Mouse (Mus musculus): ENCODE data around the gene 1700013G24Rik.

Gene 1700013G24Rik

DNA sequence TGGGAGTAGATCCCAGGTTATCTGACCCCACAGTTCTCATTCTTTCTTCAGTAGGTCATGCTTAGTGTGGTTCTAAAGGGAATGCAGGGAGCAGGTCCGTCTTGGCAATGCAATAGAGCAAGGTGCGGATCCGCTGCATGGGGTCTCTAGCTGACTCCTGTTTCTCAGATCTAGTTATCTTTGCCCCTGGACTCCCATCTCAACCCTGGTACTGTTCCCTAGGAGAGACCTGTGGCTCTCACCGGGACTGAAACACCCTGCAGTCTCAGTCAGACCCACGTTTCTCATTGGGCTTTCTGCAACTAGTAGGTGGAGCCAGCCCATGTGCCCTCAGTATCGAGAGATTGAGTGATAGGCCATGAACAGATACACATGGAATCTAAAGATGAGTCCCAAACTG, 24.5 kb downstream of the 1700013G24Rik start:
- no peak for DNase-seq

GRCm38 (mm10) chr4:137478306-137478705, 25.2 kb downstream of the 1700013G24Rik start:
- DNase-seq: no peak

- DNase-seq: no peak
These were observed 26.7 kb downstream of the 1700013G24Rik start for GRCm38 (mm10) chr4:137479757-137480156.

- DNase-seq: no peak
These were observed 27.3 kb downstream of the 1700013G24Rik start for GRCm38 (mm10) chr4:137480191-137480992.

DNA sequence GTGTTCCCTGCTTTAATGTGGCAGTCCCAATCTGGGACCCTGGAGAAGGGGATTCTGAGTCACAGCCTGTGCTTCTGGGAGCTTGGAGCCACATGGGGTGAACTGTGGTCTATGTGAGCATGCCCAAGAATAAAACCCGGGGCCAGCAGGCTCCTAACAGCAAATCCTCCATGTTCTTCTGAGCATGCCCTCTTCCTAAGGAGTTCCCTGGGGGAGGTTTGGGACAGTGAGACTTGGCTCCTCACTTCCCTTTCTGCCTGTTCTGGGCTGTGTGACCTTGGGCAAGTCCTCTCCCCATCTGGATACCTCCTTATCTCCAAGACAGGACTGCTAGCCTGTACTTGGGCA, 27.9 kb downstream of the 1700013G24Rik start:
- no peak for DNase-seq

DNA sequence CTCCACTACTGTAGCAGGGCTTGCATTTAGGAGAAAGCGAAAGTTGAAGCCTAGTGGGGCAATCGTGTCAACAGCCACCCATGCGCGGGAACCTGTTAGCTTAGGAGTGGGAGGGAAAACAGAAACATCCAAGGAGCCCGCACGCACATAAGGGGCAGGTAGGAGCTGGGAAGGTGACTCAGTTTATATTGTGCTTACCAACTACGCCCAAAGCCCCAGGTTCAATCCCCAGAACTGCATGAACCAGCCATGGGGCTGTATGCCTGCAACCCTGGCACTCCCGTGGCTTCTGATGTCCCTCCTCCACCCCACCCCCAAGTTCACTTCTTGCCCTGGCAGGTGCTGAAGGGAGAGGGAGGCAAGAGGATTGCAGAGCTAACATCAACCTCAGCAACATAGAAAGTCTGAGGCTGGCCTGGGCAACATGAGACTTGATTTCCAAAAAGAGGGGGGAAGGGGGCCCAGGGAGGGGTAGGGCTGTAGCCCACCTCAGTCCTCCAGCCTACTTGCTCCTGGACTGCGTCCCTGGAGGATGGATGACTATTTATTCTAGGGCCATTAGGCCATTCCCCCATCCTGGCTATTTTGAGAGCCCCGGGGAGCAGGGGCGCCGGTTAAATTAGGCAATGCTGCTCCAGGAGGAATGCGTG, 28.4 kb downstream of the 1700013G24Rik start:
- DNase-seq: no peak

- no peak for DNase-seq
These were observed 30.8 kb downstream of the 1700013G24Rik start for GRCm38 (mm10) chr4:137483871-137484270.

DNA sequence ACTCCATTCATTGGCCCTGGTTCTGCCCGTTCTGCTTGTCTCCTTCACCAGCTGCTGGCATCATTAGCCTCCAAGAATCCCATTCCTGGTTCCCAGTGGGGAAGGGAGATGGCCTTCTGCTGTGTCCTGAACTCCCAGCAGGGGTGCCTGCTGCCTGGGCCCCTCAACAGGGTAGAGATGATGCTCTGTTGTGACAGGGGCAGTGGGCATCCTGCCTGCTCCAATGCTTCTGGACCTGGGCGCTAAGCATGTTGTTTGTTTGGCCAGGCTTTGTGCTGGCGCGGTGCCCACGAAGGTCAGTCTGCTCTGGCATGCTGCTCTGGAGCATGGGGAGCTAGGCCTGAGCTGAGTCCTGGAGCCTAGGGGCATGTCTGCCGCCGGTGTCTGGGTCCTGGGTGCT, 31.5 kb downstream of the 1700013G24Rik start:
- DNase-seq: peak; percentile 89 to 92

GRCm38 (mm10) chr4:137485258-137485960, 32.3 kb downstream of the 1700013G24Rik start:
- DNase-seq: peak in 1 of 2 experiments; percentile 28

GRCm38 (mm10) chr4:137486081-137487014, 33.3 kb downstream of the 1700013G24Rik start:
- peak in 1 of 2 experiments; percentile 27 for DNase-seq

GRCm38 (mm10) chr4:137487286-137488000, 34.4 kb downstream of the 1700013G24Rik start:
- no peak for DNase-seq

- no peak for DNase-seq
These were observed 35.0 kb downstream of the 1700013G24Rik start for GRCm38 (mm10) chr4:137488038-137488437.

GRCm38 (mm10) chr4:137488571-137489303, 35.7 kb downstream of the 1700013G24Rik start:
- DNase-seq: peak; percentile 40

DNA sequence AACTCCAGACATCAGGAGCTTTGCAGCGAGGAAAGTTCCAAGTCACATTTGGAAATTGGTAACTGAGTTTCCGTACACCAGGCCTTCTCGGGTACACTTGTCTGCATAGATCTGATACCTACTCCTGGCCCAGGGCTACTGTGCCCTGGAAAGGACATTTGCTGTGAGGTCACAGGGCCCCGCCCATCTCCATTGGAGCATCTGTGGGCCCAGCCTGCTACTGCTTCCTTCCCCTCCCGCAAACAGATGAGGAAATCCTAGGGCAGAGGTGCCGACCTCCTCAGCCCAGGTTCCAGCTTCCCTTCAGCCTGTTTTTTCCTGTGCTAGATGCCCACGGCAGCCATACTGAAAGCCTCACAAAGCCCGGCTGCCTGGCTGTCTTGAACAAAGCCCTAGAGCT, 36.9 kb downstream of the 1700013G24Rik start:
- no peak for DNase-seq

DNA sequence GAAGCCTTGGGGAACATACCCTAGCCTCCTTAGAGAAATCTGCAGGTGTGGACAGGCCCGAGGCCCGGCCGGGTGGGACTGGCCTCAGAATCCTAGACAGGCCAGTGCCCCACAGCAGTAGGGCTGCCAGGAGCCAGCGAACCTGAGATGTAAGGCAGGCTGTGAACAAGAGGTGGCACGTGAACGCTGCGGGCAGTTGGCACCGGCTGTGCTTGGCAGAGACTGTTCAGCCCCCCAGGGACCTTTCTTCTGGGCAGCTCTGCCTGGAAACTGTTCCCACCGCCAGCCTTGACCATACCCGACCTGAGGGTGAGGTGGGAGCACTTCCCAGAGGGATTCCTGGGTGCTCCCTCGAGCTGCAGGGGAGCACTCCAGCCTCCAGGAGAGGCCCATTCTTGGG, 39.5 kb downstream of the 1700013G24Rik start:
- peak in 1 of 2 experiments; percentile 22 for DNase-seq

DNA sequence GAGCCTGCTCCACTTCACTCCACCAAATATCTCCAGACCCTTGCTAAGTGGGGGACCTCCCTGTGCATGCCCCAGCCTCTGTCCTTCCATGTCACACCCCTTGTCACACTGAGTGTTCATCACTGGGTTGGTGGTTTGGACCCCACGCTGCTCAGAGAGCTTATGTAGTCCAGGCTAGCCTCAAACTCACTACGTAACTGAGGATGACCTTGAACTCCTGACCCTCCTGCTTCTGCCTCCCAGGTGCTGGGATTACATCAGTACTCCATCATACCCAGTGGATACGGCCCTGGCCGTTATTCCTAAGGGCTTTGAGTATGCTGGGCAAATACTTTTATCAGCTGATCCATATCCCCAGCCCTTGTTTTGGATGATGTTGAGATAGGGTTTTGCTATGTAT, 40.1 kb downstream of the 1700013G24Rik start:
- DNase-seq: no peak

- peak in 1 of 2 experiments; percentile 28 for DNase-seq
These were observed 41.8 kb downstream of the 1700013G24Rik start for GRCm38 (mm10) chr4:137494751-137495500.

- DNase-seq: no peak
These were observed 42.5 kb downstream of the 1700013G24Rik start for GRCm38 (mm10) chr4:137495501-137496100.

- no peak for DNase-seq
These were observed 44.3 kb downstream of the 1700013G24Rik start for GRCm38 (mm10) chr4:137497367-137497766.

Measured in cerebellum, postnatal 25 days (tissue).